In genomic region chr19:45771501-45771900, GRCm38 (mm10) we compare ENCODE assay signal across 42 mouse cellular contexts. TPM values are rescaled to one million over a fixed set of nuclear protein-coding genes. Genes with fewer than 3 reads are reported as not detected.
"Had no signal": no experiment of that assay in that cellular context is flagged by ENCODE, and none has a peak within 500 bp of the region (broad histone marks: within the 10 kb centered on the region; RNA-seq: fewer than 3 reads in every experiment).

No protein-coding gene starts in this region.

- H3K27me3 ChIP-seq: limb, embryonic 12.5 days; limb, embryonic 13.5 days; limb, embryonic 15.5 days; liver, embryonic 12.5 days; liver, embryonic 13.5 days; liver, embryonic 15.5 days; lung, embryonic 15.5 days; megakaryocyte, embryonic 14.5 days; midbrain, embryonic 12.5 days; midbrain, embryonic 13.5 days; midbrain, embryonic 15.5 days had no signal

- DNase-seq: left cerebral cortex, postnatal 4 days; liver; liver, embryonic 13.5 days; liver, postnatal 0 days; lung, adult 18-20 months; lung, adult 2 months; lung, embryonic 14.5 days; lung, postnatal 10 days; lung, postnatal 14 days; lung, postnatal 36 days; lung, postnatal 4 days; midbrain, embryonic 14.5 days had no signal

- H3K4me1 ChIP-seq: limb, embryonic 10.5 days; limb, embryonic 12.5 days; limb, embryonic 13.5 days; limb, embryonic 15.5 days; liver, embryonic 12.5 days; liver, embryonic 13.5 days; liver, embryonic 15.5 days; lung, embryonic 15.5 days; midbrain, embryonic 10.5 days; midbrain, embryonic 12.5 days; midbrain, embryonic 13.5 days; midbrain, embryonic 15.5 days had no signal

- H3K27ac ChIP-seq: left cerebral cortex, adult 2 months; limb, embryonic 10.5 days; limb, embryonic 12.5 days; limb, embryonic 13.5 days; limb, embryonic 15.5 days; liver, embryonic 12.5 days; liver, embryonic 13.5 days; liver, embryonic 14.5 days; liver, embryonic 15.5 days; lung, embryonic 15.5 days; macrophage; midbrain, embryonic 10.5 days; midbrain, embryonic 12.5 days; midbrain, embryonic 13.5 days; midbrain, embryonic 15.5 days had no signal

- H3K4me3 ChIP-seq: left cerebral cortex, adult 2 months; limb, embryonic 10.5 days; limb, embryonic 12.5 days; limb, embryonic 13.5 days; limb, embryonic 15.5 days; liver, embryonic 12.5 days; liver, embryonic 13.5 days; liver, embryonic 15.5 days; lung, embryonic 15.5 days; megakaryocyte, embryonic 14.5 days; midbrain, embryonic 10.5 days; midbrain, embryonic 12.5 days; midbrain, embryonic 13.5 days; midbrain, embryonic 15.5 days; myocyte had no signal

RNA-seq across cellular contexts. Expression of gene Fgf8, which starts 28.8 kb away (rescaled TPM):
- total RNA-seq: left cerebral cortex, adult 2 months; left cerebral cortex, adult 8-10 months; left cerebral cortex, postnatal 10 days; left cerebral cortex, postnatal 14 days; left cerebral cortex, postnatal 25 days; left cerebral cortex, postnatal 36 days; left cerebral cortex, postnatal 4 days; liver, adult 2 months; megakaryocyte progenitor cell, adult 5-6 weeks; megakaryocyte, adult 5-6 weeks; megakaryocyte-erythroid progenitor cell, adult 5-6 weeks; monocyte, adult 5-6 weeks had no signal
- polyA plus RNA-seq: liver, adult 2 months; liver, embryonic 12.5 days; liver, embryonic 13.5 days; liver, embryonic 15.5 days; liver, embryonic 16.5 days; liver, postnatal 0 days; lung, adult 2 months; lung, embryonic 14.5 days; lung, embryonic 15.5 days; lung, embryonic 16.5 days; lung, postnatal 0 days; macrophage; midbrain, postnatal 0 days; myocyte had no signal

RNA-seq across cellular contexts. Expression of gene Kcnip2, which starts 44.4 kb away (rescaled TPM):
- total RNA-seq: liver, adult 2 months; monocyte, adult 5-6 weeks had no signal
- polyA plus RNA-seq: macrophage had no signal
